Mouse (Mus musculus): ENCODE measurements around the gene Cerk.
"Not testable (repeated sequence)": the region's sequence is repeated elsewhere in the genome, so short reads cannot be mapped to it uniquely, and the experiment has no call there.

Cerk gene

DNA sequence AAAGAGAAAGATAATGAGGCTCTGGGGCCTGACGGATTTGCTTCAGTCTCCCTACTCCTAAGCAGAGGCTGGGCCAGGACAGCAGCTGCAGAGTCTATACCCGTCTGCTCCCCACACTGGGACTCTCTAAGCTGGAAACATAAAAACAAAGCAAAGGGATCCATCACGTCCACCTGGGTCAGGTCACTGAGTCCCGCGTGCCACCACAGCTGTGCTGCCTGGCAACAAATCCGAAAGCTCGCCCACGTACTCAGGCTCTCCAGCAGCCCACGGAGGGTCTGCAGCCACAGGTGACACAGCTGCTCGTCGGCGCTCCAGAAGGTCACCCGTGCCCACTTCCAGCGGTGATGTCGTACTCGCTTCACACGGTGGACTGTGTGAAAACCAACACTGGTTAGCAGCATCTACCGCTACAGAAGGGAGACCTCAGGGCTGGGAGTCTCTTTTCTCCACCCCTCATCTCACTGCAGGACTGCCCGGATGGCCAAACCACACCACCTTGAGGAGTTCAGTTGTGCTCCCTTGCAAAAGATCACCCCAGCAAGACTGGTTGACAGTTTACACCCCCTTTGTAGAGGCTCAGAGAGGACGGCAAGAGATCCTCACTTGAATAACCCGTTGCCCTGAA is 21.1 kb downstream of the Cerk start:
- DNase-seq (ENCODE audit: low read depth) = no peak

DNA sequence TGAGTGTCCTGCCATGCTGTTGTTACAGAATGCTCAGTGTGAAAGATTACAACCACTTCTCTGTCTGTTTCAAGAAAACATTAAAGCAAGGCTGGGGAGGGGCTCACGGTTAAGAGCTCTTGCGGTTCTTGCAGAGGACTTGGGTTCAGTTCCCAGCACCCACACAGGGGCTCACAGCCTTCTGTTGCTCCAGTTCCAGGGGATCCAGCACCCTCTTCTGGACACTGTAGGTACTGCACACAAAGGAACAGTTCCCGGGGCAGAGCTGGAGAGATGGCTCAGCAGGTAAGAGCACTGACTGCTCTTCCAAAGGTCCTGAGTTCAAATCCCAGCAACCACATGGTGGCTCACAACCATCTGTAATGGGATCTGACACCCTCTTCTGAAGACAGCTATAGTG is 24.1 kb downstream of the Cerk start:
- not testable (repeated sequence) for DNase-seq (ENCODE audit: low read depth)

DNA sequence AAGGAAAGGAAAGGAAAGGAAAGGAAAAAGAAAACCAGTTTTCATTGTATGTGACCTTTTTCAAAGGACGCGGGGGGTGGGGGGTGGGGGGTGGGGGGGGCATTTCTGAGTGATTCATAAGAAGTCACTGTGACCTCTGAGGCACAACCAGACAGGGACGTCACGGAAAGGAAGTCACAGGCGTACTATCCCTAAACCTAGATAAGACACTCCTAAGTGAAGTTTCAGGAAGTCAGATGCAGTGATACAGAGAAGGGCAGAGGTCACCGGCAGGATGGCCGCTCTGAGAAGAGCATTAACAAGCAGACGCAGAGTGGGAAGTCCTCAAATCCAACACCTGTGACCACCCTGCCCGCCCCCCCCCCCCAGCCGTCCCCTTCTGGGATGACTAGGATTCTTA is 25.0 kb downstream of the Cerk start:
- no peak for DNase-seq (ENCODE audit: low read depth)

DNA sequence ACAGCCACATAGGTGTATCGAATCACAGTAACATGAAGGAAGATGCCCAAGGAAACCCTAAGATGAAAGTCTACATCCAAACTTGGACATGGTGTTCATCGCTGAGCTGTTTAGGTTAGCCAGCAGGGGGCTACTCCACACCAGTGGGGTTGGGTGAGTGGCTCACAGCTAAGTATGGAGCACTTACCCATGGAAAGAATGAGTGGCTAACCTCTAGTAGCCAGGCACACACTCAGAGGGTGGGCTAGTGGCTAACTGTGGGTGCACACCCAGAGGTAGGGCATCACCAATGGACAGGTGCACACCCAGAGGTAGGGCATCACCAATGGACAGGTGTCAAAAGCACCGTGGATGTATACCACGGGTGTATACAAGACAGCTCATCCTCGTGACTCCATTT is 26.2 kb downstream of the Cerk start:
- no peak for DNase-seq (ENCODE audit: low read depth)

DNA sequence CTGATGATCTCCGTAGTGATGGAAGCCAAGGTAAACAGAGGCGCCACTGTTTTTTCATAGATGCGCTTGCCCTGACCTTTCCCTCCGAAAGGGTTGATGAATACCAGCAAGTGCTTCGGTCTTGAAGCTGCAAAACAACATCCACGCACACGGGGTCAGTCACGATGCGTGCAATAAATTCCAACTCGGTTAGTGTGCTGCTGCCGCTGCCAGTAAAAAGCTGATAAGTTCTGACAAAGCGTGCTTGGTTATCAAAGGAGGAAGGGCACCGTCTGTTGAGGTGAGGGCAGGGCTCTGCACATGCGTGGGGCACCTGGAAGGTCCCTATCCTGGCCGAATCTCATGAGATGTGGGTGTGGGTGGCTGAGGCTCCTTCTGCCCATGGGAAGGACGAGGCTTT is 26.8 kb downstream of the Cerk start:
- no peak for DNase-seq (ENCODE audit: low read depth)

DNA sequence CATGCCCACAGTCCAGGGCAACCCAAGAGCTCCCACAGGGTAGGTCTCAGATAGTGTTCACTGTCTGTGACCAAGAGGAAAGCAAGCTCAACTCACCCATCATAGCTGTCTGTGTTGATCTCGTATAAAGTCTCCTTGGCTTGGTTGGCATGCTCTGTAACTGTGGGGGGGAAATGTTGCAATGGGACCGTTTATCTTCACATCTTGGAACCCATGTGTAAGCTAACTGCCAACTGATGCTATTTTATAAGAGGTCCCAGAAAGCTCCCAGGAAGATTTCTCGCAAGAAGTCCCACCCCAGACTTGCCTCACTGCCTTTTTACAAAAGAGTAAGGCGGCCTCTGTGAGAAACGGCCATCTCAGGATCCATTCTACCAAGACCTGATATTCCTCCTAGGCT is 29.4 kb downstream of the Cerk start:
- no peak for DNase-seq (ENCODE audit: low read depth)

DNA sequence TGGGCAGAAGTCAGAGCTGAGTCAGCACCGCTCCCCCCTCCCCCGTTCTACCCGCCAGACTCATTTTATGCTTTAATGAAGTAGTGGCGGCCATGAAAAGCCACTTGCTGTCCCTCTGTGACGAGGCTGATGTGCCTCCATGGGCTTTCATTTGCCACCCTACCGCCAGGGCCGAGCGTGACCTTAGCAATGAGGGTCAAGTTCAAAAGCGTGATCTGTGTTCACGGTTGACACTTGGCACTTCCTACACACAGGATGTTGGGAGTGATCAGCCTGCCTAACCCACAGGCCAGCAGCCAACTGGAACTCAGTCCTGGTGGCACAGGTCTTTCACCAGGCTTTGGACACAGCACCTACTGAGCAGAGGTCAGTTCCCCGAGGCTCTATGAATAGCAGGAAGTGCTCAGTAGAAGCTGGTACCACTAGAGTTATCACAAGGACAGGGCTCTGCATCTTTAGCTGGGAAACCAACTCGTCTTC is 32.4 kb downstream of the Cerk start:
- no peak for DNase-seq (ENCODE audit: low read depth)

DNA sequence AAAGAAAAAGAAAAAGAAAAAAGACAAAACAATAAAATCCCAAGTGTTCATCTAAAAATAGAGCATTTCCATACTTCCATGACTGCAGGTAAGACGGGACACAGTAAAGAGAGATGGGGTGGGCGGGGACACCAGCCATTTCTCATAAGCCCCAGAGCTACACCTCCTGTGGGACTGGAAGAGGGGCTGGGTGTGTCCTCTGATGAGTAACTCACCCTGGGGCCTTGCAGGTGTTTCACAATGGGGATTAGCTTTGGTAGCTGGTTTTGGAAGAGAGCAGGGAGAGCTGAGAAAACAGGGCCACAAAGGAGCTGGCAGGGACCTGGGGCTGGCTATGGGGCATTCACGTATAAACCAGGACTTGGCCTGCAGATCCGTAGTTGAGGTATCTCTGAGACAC is 35.3 kb downstream of the Cerk start:
- DNase-seq (ENCODE audit: low read depth) = no peak

DNA sequence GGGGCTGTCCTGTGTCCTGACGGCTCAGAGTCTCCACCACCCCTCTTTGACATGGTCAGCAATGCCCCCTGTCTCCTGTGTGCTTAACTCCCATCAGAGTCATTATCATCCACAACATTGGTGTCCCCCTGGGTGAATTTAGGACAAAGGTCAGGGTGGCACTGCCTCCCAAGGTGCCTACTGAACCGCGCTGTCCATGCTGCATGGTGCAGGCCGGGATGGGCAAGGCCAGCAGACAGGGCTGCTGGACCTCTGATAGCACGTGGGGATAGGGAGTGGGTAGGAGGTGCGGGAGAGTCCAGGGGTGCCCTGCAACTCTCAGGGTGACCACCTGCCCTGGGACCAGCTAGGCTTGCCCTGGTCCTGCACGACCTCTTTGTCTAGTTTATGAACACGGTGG is 39.0 kb downstream of the Cerk start:
- no peak for DNase-seq (ENCODE audit: low read depth)

DNA sequence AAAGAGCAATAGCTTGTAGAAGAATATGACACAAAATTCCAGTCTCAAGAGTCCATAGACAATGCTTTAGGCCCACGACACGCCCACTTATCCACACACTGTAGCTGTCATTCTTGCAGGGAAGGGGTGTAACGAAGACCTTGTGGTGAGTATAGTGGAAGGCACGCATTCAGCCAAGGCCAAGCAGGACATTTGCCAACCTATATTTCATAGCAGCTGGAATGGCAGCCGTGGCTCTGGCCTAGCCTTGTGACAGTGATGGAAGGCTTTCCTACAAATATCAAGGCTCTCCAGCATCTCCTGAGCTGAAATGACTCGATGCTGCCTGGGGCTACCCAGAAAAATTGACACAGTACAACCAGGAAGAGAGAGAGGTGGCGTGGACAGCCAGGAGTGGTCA is 40.9 kb downstream of the Cerk start:
- no peak for DNase-seq (ENCODE audit: low read depth)

DNA sequence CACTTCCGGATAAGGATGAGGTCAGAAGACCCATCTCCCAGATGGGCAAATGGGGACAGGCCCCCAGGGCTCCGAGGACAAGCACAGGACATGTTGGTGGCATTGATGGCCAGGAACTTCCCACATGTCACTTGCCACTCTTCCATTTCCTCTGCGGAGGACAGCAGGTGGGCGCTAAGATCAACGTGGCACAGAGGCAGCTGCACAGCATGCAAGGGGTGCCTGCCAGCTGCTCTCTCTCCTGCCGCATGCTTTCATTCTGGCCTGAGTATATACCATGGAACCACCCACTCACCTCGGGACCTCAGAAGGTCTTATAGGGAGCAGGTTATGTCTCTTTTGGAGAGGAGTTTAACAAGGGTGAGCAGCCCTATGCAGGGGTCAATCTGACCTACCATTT is 41.4 kb downstream of the Cerk start:
- no peak for DNase-seq (ENCODE audit: low read depth)

DNA sequence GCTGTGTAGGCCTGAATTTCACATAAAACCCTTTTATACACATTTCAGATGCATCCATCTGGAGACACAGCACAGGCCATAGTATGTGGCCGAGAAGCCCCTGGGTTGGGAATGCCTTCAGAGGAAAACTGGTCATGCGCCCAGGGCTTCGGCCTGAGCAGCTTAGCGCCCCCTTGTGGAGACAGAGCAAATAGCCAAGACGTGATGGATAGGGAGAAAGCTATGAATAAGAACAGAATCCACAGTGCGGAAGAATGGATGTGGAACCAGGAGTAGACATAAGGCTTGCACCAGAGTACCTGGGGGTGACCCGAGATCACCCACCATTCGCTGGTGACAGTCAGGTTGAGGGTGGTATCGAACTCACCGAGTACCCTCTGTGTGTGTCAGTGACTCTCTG is 45.6 kb downstream of the Cerk start:
- peak; percentile 19 for DNase-seq (ENCODE audit: low read depth)

DNA sequence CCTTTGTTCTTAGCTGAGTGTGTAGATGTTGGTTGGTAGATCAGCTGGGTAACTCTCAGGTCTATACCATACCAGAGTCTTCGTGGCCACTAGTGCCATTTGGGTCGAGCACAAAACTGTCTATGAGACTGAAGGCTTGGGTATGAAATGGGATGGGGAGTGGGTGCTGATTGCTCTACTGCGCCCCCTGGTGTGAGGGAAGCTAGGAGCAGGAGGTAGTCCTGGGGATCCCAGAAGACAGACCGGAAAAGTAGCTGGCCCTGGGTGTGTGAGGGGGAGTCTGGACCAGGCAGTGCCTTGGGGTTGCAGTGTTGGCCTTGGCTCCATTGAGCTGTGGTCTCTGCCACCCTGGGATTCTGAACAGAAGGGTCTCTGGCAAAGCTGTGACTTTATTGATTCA is 48.3 kb downstream of the Cerk start:
- no peak for DNase-seq (ENCODE audit: low read depth)

DNA sequence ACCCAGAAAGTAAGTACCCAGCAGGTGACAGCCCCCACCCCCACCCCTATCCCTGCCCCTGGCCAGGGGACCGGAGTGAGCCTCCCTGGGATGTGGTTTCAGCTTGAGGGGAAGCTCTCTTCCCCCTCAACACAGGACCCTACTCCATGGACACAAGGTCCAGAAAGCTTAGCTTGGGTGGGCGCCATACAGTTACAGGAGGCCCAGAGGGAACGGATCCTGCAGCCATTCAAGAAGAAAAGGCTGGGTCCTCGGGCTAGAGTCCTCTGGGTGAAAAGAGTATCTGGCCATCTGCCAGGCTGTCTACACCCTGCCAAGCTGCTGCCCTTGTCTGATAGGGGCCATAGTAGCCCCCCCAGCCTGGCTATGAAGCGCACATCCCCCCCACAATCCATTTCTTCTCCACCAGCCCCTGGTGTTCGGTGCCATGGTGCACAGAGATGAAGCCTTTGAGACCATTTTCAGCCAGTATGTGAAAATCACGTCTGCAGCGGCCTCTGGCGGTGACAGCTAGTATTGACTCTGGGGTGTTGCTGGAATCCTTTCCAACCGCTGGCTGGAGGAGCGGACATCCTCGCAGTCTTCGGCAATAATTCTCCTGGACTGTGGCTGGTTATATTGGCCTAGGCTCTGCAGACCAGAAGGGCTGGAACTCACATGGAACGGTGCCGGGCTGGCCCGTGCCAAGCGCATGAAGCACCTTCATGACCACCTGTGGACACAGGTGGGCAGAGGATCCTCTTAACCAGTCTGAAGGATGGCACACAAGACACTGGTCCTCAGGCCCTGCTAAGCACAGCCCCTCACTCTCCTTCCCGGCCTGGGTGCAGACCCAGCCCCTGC is 50.8 kb downstream of the Cerk start:
- peak; percentile 58 for DNase-seq (ENCODE audit: low read depth)

DNA sequence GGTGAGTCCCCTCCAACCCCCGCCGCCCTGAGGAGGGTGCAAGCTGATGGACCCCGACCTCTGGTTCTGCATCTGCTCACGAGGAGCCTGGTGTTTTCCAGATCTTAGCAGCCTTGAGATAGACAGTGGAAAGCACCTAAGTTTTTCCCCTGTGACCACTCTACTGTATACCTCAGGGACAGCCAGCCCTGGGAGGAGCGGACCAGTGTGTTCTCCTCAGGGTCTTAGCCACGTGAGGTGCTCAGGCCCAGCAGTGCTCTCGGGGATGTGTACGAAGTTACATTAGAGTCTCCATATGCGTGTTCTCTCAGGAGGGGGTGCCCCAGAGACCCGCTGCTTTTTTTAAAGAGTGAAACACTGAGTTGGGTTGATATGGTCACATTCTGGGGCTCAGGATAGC is 55.3 kb downstream of the Cerk start:
- no peak for DNase-seq (ENCODE audit: low read depth)

DNA sequence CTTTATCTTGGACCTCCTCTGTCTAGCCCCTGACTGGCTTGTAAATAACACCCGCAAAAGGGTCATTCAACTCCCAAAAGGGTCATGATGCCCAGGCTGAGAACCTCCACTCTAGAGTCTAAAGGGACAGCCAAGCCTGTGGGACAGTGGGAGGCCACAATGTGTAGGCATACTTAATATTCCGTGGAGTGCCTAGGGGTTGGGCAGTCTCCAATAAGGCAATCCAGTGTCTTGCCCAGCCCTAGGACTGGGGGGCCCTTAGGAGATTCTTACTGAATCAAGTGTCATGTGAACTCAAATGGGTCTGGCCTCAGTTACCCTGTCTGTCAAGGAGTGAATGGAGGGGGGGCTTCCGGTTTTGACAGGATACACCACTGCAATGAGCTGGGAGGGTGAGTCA is 56.9 kb downstream of the Cerk start:
- DNase-seq (ENCODE audit: low read depth) = no peak

DNA sequence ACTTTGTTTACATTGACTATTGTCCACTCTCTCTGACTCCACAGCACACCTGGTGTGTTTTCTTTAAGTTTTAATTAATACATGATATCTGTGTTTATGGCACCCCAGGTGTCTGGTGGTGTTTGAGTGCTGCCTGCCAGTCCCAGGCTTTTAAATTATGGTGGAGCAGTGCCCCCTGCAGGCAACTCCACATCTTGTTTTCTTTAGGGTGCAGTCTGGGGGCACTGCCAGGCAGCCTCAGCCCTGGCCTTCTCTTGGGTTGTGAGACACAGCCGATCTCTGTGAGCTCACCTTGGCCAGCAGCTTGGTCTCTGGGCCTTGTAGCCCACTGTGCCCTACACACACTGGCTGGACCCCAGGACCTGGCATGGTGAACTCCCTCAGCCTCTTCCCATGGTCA is 61.6 kb downstream of the Cerk start:
- DNase-seq (ENCODE audit: low read depth) = peak; percentile 36

DNA sequence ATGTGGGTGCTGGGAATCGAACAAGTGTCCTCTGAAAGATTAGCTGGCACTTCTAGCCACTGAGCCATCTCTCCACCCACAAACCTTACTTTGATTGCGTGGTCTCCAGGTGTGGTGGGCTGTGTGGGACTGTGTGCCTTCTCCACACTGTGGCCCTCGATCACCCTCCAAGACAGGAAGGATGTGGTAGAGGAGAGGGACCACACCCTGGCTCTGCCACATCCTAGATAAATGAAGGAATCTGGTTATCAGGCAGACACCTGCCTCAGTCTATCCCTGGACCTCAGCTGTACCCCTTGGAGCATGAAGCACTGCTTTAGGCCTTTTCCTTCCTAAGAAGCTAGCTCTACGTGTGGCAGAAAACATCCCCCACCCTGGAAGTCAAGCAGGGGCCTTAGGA is 62.5 kb downstream of the Cerk start:
- DNase-seq (ENCODE audit: low read depth) = no peak

DNA sequence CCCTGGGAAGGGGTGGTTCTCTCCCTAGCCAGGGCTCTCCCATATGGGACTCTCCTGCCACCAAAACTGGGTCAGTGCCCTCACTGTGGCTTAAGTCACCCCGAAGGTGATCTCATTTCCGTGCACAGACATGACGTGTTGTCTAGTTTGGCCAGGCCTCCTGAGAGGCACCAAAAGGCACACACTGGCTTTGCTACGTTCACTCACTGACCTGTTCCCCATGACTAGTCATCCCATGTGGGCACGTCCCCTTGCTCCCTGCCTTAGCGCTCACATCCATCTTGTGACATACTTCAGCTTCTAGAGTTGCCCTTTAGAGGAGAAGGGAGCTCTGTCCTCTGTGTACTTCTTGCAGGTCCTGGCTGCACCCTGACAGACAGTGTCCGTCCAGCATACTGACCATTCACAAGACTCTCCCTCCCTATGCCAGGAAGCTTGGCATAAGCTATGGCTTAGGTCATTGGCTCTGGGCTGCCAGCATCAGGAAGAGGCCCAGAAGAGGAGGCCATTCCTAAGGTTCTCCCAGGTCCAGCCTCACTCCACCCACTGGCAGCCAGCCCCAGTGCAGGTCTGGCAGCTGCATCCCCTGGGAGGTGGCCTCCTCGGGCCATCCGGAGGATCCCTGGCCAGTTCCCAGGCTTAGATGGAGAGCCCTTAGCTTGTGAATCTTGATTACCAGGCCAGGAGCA is 63.5 kb downstream of the Cerk start:
- peak; percentile 24 for DNase-seq (ENCODE audit: low read depth)

DNA sequence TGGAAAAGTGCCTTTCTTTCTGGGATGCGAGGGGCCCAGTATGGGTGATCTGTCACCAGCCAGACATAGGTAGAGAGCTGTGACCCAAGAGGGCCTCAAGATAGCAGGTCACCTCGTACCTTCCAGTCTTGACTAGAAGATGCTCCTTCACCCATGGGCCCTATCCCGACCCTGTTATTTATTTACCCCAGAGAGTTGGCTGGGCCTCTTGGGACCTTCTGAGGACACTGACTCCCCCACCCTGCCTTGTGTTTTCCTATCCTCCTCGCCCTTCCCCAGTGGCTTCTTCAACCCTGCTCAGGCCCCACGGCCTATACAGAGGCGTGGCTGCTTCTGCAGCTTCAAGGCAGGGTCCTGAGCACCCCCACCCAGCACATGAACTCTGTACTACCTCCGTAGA is 66.8 kb downstream of the Cerk start:
- DNase-seq (ENCODE audit: low read depth) = no peak

DNA sequence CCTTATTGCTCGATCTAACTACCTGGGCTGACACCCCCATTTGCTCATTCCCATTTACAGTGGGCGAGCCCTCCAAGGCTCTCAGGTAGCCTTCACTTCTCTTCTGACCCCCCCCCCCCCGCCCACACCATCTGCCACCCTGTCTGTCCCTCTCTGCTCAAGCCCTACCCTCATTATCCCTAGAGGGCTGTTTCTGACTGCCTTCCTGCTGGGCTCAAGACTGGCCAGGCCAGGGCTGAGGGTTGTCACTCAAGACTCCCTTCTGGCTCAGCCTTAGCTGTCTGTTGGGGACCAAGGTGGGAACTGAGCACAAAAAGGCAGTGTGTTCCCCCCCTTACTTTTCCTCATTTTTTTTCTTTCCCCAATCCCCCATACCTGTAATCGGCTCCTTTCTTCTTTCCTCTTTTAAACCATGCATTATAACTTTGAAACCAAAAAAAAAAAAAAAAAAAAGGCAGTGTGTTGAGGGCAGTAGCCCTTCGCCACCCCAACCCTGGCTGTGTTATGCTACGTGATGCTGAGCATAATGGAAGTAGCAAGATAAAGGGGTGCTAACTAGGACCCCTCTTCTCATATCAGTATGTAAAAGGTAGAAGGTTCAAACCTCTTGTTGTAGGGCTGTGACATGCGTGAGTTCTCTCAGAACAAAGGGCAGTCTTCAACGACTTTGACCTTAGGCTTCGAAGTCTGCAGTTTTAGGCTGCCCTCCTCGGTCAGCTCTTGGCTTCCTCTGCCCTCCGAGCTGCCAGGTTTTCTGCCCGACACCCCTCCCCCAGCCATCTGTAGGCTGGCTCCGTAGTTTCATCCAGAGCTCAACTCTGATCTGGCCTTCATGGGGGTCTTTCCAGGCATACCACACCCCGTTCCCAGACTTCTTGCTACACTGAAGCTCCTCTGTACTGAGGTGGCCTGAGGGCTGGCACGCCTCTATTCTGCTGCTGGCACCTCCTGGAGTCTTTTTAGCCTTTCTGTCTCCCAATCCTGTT is 68.5 kb downstream of the Cerk start:
- no peak for DNase-seq (ENCODE audit: low read depth)

DNA sequence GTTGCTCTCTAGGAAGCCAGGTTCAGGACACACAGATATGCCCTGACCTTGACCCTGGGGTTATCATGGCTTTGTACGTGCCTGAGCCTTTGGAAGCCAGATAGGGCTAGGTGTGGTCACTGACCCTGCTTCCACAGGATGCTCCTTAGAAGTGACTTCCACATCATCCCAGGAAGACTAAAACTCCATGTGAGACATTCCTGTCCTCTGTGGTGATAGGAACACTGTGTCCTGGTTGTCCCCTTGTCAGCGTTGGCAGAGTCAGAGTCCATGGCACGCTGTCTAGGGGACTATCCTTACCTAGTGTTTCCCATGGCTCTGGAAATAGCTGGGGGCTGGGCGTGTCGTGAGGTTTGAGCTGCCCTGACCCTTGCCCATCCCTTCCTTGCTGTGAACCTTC is 69.5 kb downstream of the Cerk start:
- no peak for DNase-seq (ENCODE audit: low read depth)

Measured in fibroblast of lung, adult 2 months (primary cell).